Mouse (Mus musculus): ENCODE measurements around the gene Rundc3a.

DNA sequence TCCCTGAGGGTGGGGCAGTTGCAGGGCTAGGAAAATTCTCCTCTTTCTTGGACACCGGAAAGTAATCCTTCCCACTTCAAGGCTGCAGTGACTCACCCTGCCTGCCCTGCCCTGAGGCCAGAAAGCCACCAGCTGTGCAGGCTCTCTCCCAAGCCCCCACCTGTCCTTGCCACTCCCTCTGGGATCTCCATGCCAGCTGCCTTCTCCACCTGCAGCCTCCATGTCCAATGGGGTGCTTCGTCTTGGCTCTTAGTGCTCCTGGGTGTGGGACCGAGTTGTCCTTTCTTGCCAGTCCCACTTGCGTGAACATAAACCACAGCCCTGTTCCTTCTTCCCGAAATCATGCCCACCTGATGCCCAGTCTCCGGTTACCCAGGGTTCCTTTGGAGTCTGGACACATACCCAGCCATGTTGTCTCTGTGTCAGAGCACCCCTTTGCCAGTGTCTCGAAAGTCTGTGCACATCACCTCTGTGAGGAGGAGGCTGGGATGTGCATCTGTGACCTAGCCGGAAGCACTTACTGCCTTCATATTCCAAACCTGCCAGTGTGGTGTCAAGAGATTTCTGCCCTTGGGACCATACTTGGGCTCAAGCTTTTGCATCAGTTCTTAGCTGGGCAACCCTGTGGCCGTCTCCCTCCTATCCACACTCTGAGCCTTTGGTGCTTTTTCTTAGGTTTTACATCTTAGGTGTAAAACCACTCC is 1.4 kb downstream of the Rundc3a start:
- TF ChIP-seq CTCF (IDR thresholded peaks at IDR 0.05; ENCODE audit: insufficient read depth, low read length) (no peak), POLR2A (IDR thresholded peaks at IDR 0.05; ENCODE audit: borderline replicate concordance, extremely low read depth, low read depth, low read length) (no peak)

All from lung, adult 2 months (tissue).